Mouse (Mus musculus): ENCODE measurements around the gene Olfr577. TPM values are rescaled to one million over a fixed set of nuclear protein-coding genes. Genes with fewer than 3 reads are reported as not detected.

Gene Olfr577
- not detected in 2 replicates for total RNA-seq (2023)

GRCm38 (mm10) chr7:102975843-102976242, at the start of gene Olfr577:
Gene Olfr577 (minus strand): TSS chr7:102975943.

GRCm38 (mm10) chr7:102989224-102989623, 13.5 kb upstream of the Olfr577 start, which contains the start of gene Olfr578:
Gene Olfr578 (minus strand): TSS chr7:102989324.

GRCm38 (mm10) chr7:102962360-102962759, 13.4 kb downstream of the Olfr577 start, which contains the start of gene Olfr576:
Gene Olfr576 (plus strand): TSS chr7:102962660.

GRCm38 (mm10) chr7:102958593-102958992, 17.1 kb downstream of the Olfr577 start, which contains the start of gene Olfr575:
Gene Olfr575 (minus strand): TSS chr7:102958775.

DNA sequence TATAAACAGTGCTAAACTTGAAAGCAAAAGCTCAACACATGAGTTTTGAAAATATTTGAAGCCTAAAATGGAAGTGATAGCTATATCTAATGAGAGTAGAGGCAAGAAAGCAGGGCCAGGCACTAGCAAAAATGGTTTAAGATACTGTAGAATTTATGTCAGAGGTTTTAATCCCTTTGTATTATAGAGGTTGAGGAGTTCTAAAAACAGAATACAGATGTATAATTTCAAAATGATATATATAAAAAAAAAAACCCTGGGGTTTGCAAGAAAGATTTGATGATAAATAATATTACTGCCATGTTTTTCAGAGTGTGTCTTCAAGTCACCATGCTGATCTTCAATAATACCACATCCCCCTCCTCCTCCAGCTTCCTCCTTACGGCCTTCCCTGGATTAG, 27.6 kb downstream of the Olfr577 start, which contains the start of gene Olfr574:
Gene Olfr574, plus strand, starts transcription at position 301 of the 400 bp plus-strand sequence.

DNA sequence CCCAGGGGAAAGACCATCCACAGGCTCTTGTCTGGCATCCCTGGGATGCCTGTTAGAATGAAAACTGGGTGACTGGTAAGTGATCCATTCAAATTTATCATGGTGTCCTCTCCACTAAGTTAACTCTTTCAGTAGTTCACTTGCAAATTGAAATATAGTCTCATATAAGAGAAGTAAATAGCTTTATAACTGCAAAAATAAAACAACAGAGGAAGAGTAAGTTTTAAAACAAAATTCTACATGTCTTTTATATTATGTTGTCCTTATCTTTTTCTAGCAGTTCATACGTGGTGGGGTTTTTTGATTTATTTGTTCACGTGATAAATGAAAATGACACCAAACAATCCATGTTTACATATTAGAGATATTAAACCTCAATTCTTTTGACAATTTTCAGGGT, 33.3 kb downstream of the Olfr577 start, which contains the start of gene Olfr573-ps1:
Gene Olfr573-ps1, minus strand, starts transcription at position 101 of the 400 bp plus-strand sequence.

GRCm38 (mm10) chr7:102924109-102924508, 51.6 kb downstream of the Olfr577 start, which contains the start of gene Olfr572:
Gene Olfr572 (plus strand): TSS chr7:102924409.

Other genes starting within 250 kb of the Olfr577 start
- gene Olfr559, start 248.5 kb downstream of the Olfr577 start, total RNA-seq (2023): not detected in 2 replicates
- gene Olfr560, start 216.6 kb downstream of the Olfr577 start, total RNA-seq (2023): not detected in 2 replicates
- not detected in 2 replicates for gene Olfr78, start 216.5 kb downstream of the Olfr577 start, total RNA-seq (2023)
- gene Olfr561, start 204.7 kb downstream of the Olfr577 start, total RNA-seq (2023): not detected in 2 replicates
- not detected in 2 replicates for gene Olfr564, start 172.5 kb downstream of the Olfr577 start, total RNA-seq (2023)
- not detected in 2 replicates for gene Olfr566, start 117.2 kb downstream of the Olfr577 start, total RNA-seq (2023)
- gene Olfr568, start 98.8 kb downstream of the Olfr577 start, total RNA-seq (2023): not detected in 2 replicates
- not detected in 2 replicates for gene Olfr569, start 85.1 kb downstream of the Olfr577 start, total RNA-seq (2023)
- gene Olfr570, start 81.4 kb downstream of the Olfr577 start, total RNA-seq (2023): not detected in 2 replicates
- not detected in 2 replicates for gene Olfr571, start 58.4 kb downstream of the Olfr577 start, total RNA-seq (2023)
- not detected in 2 replicates for gene Olfr572, start 51.5 kb downstream of the Olfr577 start, total RNA-seq (2023)
- gene Olfr573-ps1, start 33.4 kb downstream of the Olfr577 start, total RNA-seq (2023): not detected in 2 replicates
- not detected in 2 replicates for gene Olfr574, start 27.5 kb downstream of the Olfr577 start, total RNA-seq (2023)
- gene Olfr575, start 17.2 kb downstream of the Olfr577 start, total RNA-seq (2023): not detected in 2 replicates
- gene Olfr576, start 13.3 kb downstream of the Olfr577 start, total RNA-seq (2023): not detected in 2 replicates
- not detected in 2 replicates for gene Olfr578, start 13.4 kb upstream of the Olfr577 start, total RNA-seq (2023)
- gene Olfr582, start 62.1 kb upstream of the Olfr577 start, total RNA-seq (2023): not detected in 2 replicates
- not detected in 2 replicates for gene Olfr583, start 75.4 kb upstream of the Olfr577 start, total RNA-seq (2023)
- gene Olfr584, start 105.9 kb upstream of the Olfr577 start, total RNA-seq (2023): not detected in 2 replicates
- gene Olfr585, start 121.8 kb upstream of the Olfr577 start, total RNA-seq (2023): not detected in 2 replicates
- not detected in 2 replicates for gene Olfr586, start 149.7 kb upstream of the Olfr577 start, total RNA-seq (2023)
- not detected in 2 replicates for gene Olfr588-ps1, start 164.9 kb upstream of the Olfr577 start, total RNA-seq (2023)
- gene Olfr589, start 180.4 kb upstream of the Olfr577 start, total RNA-seq (2023): not detected in 2 replicates
- gene Olfr591, start 202.4 kb upstream of the Olfr577 start, total RNA-seq (2023): not detected in 2 replicates
- not detected in 2 replicates for gene Olfr592, start 208.9 kb upstream of the Olfr577 start, total RNA-seq (2023)
- not detected in 2 replicates for gene Olfr593, start 235.9 kb upstream of the Olfr577 start, total RNA-seq (2023)
- not detected in 2 replicates for gene Olfr594, start 241.1 kb upstream of the Olfr577 start, total RNA-seq (2023)

All from neutrophil, adult 65 days (primary cell).